Mouse (Mus musculus): ENCODE measurements around the gene Kcne4. TPM values are rescaled to one million over a fixed set of nuclear protein-coding genes. Genes with fewer than 3 reads are reported as not detected.
"Not testable (repeated sequence)": the region's sequence is repeated elsewhere in the genome, so short reads cannot be mapped to it uniquely, and the experiment has no call there.

Kcne4 gene
- 0.35 and 0.84 TPM in 2 replicates for polyA plus RNA-seq (2012; rRNA removed)

- no peaks in the 10 kb centered on the region for H3K36me3 ChIP-seq (ENCODE audit: control insufficient read depth, insufficient read depth, low read length)
- H3K27me3 ChIP-seq (ENCODE audit: control insufficient read depth, insufficient read depth, low read length), result no peaks in the 10 kb centered on the region
- WGBS, result 75% methylated on average over 10 of the region's 10 CpGs
- no peak within 1 kb of the TSS for H3K27ac ChIP-seq (ENCODE audit: insufficient read depth, low read length)
- no peak for TF ChIP-seq POLR2A (IDR thresholded peaks at IDR 0.05; ENCODE audit: low read depth, low read length)
- TF ChIP-seq CTCF (IDR thresholded peaks at IDR 0.05; ENCODE audit: extremely low read depth, insufficient read depth, insufficient read length, insufficient replicate concordance), result no peak
- H3K4me3 ChIP-seq (ENCODE audit: extremely low read depth, insufficient read depth, insufficient read length), result no peak within 1 kb of the TSS
- DNase-seq (ENCODE audit: low read depth in 1 of 2, low spot score in 2 of 2), result no peak
- H3K4me1 ChIP-seq (ENCODE audit: control insufficient read depth, insufficient read depth, insufficient read length), result no peaks in the 10 kb centered on the region
Measured at GRCm38 (mm10) chr1:78816639-78817038, at the start of gene Kcne4. Gene Kcne4, plus strand, starts transcription at chr1:78816758.

DNA sequence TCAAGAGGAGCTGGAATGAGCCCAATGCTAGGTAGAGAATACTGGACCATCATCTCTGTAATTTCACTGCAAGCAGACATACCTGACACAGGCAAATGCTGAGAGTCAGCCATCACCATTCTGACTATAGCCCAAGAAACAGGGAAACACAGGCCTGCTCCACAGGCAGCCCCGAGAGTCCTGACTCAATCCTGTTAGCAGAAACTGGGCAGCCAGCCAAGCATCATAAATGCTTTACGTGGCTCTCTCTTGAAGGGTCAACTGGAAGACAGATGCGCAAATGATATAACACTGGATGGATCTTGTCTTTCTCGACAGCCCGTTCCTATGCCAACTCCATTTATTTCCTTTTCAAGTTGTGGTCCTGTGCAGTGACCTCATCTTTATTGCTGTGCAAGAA is 34.7 kb upstream of the Kcne4 start:
- Histone ChIP-seq H3K27ac (ENCODE audit: insufficient read depth, low read length) (no peak overlapping the region), H3K27me3 (ENCODE audit: control insufficient read depth, insufficient read depth, low read length) (no peaks in the 10 kb centered on the region), H3K4me1 (ENCODE audit: control insufficient read depth, insufficient read depth, insufficient read length) (no peaks in the 10 kb centered on the region), H3K36me3 (ENCODE audit: control insufficient read depth, insufficient read depth, low read length) (no peaks in the 10 kb centered on the region), H3K4me3 (ENCODE audit: extremely low read depth, insufficient read depth, insufficient read length) (no peak overlapping the region)
- WGBS, result 79% methylated on average over 5 of the region's 5 CpGs
- no peak for DNase-seq (ENCODE audit: low read depth in 1 of 2, low spot score in 2 of 2)
- no peak for TF ChIP-seq POLR2A (IDR thresholded peaks at IDR 0.05; ENCODE audit: low read depth, low read length)
- TF ChIP-seq CTCF (IDR thresholded peaks at IDR 0.05; ENCODE audit: extremely low read depth, insufficient read depth, insufficient read length, insufficient replicate concordance), result no peak

- H3K4me1 ChIP-seq (ENCODE audit: control insufficient read depth, insufficient read depth, insufficient read length); DNase-seq (ENCODE audit: low read depth in 1 of 2, low spot score in 2 of 2); H3K4me3 ChIP-seq (ENCODE audit: extremely low read depth, insufficient read depth, insufficient read length); H3K36me3 ChIP-seq (ENCODE audit: control insufficient read depth, insufficient read depth, low read length); H3K27ac ChIP-seq (ENCODE audit: insufficient read depth, low read length); H3K27me3 ChIP-seq (ENCODE audit: control insufficient read depth, insufficient read depth, low read length): not testable (repeated sequence)
- WGBS, result 91% methylated on average over 9 of the region's 9 CpGs
Measured at GRCm38 (mm10) chr1:78784936-78785335, 31.6 kb upstream of the Kcne4 start.

DNA sequence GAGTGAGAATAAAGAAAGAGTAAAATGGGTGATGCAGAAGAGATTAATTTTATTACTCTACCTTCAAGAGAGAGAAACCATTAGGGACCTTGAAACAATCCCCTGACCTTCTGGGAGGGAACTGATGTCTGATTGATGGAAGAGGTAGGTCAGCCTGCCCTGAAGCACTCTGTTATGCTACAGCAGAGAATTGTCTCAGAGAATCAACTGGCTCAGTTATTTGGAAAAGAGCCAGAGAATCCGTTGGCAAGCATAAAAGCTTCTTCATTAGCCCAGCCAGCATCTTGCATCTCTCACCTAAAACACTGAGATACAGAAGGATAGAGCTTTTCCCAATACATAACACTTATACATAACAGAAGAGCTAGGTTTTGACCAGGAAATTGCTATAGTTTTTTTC is 26.8 kb upstream of the Kcne4 start:
- DNase-seq (ENCODE audit: low read depth in 1 of 2, low spot score in 2 of 2), result no peak
- Histone ChIP-seq H3K4me3 (ENCODE audit: extremely low read depth, insufficient read depth, insufficient read length) (no peak overlapping the region), H3K27me3 (ENCODE audit: control insufficient read depth, insufficient read depth, low read length) (no peaks in the 10 kb centered on the region), H3K27ac (ENCODE audit: insufficient read depth, low read length) (no peak overlapping the region), H3K4me1 (ENCODE audit: control insufficient read depth, insufficient read depth, insufficient read length) (no peaks in the 10 kb centered on the region), H3K36me3 (ENCODE audit: control insufficient read depth, insufficient read depth, low read length) (no peaks in the 10 kb centered on the region)
- TF ChIP-seq POLR2A (IDR thresholded peaks at IDR 0.05; ENCODE audit: low read depth, low read length) (no peak), CTCF (IDR thresholded peaks at IDR 0.05; ENCODE audit: extremely low read depth, insufficient read depth, insufficient read length, insufficient replicate concordance) (no peak)
- WGBS, result 53% methylated on average over 1 of the region's 1 CpGs

DNA sequence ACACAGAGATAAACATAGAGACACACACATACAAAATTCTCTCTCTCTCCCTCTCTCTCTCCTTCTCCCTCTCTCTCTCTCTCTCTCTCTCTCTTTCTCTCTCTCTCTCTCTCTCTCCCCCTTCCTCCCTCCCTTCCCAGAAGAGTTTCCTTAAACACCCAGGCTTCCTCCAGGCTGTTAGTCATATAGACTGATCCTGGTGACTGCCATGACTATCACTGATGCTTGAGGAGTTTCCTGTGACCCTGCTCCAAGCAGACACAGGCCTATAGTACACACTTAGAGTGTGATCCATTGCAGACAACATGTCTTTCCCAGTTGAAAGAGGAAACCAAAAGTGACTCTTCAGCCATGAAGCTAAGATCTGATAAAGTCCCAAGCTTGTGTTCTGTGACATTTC is 9.1 kb upstream of the Kcne4 start:
- Histone ChIP-seq H3K27ac (ENCODE audit: insufficient read depth, low read length) (no peak overlapping the region), H3K4me3 (ENCODE audit: extremely low read depth, insufficient read depth, insufficient read length) (no peak overlapping the region), H3K36me3 (ENCODE audit: control insufficient read depth, insufficient read depth, low read length) (no peaks in the 10 kb centered on the region), H3K27me3 (ENCODE audit: control insufficient read depth, insufficient read depth, low read length) (no peaks in the 10 kb centered on the region), H3K4me1 (ENCODE audit: control insufficient read depth, insufficient read depth, insufficient read length) (no peaks in the 10 kb centered on the region)
- no peak for TF ChIP-seq CTCF (IDR thresholded peaks at IDR 0.05; ENCODE audit: extremely low read depth, insufficient read depth, insufficient read length, insufficient replicate concordance)
- no peak for TF ChIP-seq POLR2A (IDR thresholded peaks at IDR 0.05; ENCODE audit: low read depth, low read length)
- no peak for DNase-seq (ENCODE audit: low read depth in 1 of 2, low spot score in 2 of 2)

DNA sequence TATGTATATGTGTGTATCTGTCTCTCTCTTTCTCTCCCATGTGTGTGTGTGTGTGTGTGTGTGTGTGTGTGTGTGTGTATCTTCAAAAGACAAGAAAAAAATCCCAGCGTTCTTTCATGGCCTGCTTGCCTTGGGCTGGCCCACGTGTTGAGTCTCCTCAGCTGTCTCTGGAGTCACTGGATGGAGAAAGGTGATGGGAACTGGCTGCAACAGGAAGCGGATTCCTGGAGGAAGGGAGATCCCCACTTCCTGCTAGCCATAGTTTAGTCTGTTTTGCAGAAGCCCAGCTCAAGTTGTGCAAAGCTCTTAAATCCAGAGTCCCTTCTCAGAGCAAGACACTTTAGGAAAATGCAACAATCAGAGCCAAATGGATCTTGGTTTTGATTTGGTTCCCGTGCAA is 6.7 kb upstream of the Kcne4 start:
- TF ChIP-seq POLR2A (IDR thresholded peaks at IDR 0.05; ENCODE audit: low read depth, low read length) (no peak), CTCF (IDR thresholded peaks at IDR 0.05; ENCODE audit: extremely low read depth, insufficient read depth, insufficient read length, insufficient replicate concordance) (no peak)
- H3K4me1 ChIP-seq (ENCODE audit: control insufficient read depth, insufficient read depth, insufficient read length), result no peaks in the 10 kb centered on the region
- no peaks in the 10 kb centered on the region for H3K27me3 ChIP-seq (ENCODE audit: control insufficient read depth, insufficient read depth, low read length)
- H3K4me3 ChIP-seq (ENCODE audit: extremely low read depth, insufficient read depth, insufficient read length), result no peak overlapping the region
- no peak for DNase-seq (ENCODE audit: low read depth in 1 of 2, low spot score in 2 of 2)
- H3K36me3 ChIP-seq (ENCODE audit: control insufficient read depth, insufficient read depth, low read length), result no peaks in the 10 kb centered on the region
- no peak overlapping the region for H3K27ac ChIP-seq (ENCODE audit: insufficient read depth, low read length)
- 63% methylated on average over 4 of the region's 4 CpGs for WGBS

DNA sequence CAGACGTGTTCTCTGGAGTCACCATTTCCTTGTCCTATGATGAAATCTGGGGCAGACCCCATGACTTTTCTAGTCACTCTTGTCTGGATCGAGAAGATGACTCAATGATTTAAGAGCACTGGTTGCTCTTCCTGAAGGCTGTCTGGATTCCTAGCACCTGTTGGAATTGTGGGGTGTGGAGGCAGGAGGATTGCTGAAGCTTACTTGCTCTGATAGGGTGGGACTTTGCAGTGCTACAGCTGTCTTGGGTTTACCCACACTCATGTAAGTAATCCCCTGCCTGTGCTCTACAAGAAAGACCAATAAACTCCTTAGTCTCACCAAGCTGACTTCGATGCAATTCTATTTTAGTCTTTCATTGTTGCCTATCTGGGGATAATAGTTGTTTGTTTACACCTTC is 5.7 kb upstream of the Kcne4 start:
- no peak overlapping the region for H3K27ac ChIP-seq (ENCODE audit: insufficient read depth, low read length)
- H3K4me3 ChIP-seq (ENCODE audit: extremely low read depth, insufficient read depth, insufficient read length), result no peak overlapping the region
- DNase-seq (ENCODE audit: low read depth in 1 of 2, low spot score in 2 of 2), result no peak
- H3K4me1 ChIP-seq (ENCODE audit: control insufficient read depth, insufficient read depth, insufficient read length), result no peaks in the 10 kb centered on the region
- H3K36me3 ChIP-seq (ENCODE audit: control insufficient read depth, insufficient read depth, low read length), result no peaks in the 10 kb centered on the region
- TF ChIP-seq CTCF (IDR thresholded peaks at IDR 0.05; ENCODE audit: extremely low read depth, insufficient read depth, insufficient read length, insufficient replicate concordance) (no peak), POLR2A (IDR thresholded peaks at IDR 0.05; ENCODE audit: low read depth, low read length) (no peak)
- no peaks in the 10 kb centered on the region for H3K27me3 ChIP-seq (ENCODE audit: control insufficient read depth, insufficient read depth, low read length)
- 76% methylated on average over 3 of the region's 3 CpGs for WGBS
